22 mouse cellular contexts compared by ENCODE assay signal in genomic region chr13:55860483-55860882, GRCm38 (mm10). TPM values are rescaled to one million over a fixed set of nuclear protein-coding genes. Genes with fewer than 3 reads are reported as not detected.
DNase-seq lines count a peak whose midpoint lies in the region; ATAC-seq and TF ChIP-seq lines count a peak whose summit lies in the region.
"Had no signal": no experiment of that assay in that cellular context is flagged by ENCODE, and none has a peak within 500 bp of the region (broad histone marks: within the 10 kb centered on the region; RNA-seq: fewer than 3 reads in every experiment).

No protein-coding gene starts in this region.

- no peak overlapping the region for H3K9ac ChIP-seq in intestine, embryonic 15.5 days
- H3K9ac ChIP-seq in intestine, postnatal 0 days (ENCODE audit: low read depth, low read length) = no peak overlapping the region
- H3K9ac ChIP-seq in midbrain, embryonic 14.5 days (replicated peaks; ENCODE audit: low read length) = no peak overlapping the region
- H3K9ac ChIP-seq in midbrain, embryonic 15.5 days = no peak overlapping the region
- H3K9ac ChIP-seq: embryonic facial prominence, embryonic 13.5 days; heart, embryonic 15.5 days; hindbrain, embryonic 13.5 days had no signal

- ATAC-seq in intestine, embryonic 15.5 days = peak; percentile 43; the same call in 1 of the 2 replicates
- no peak; the same call in 1 of the 2 replicates for ATAC-seq in intestine, postnatal 0 days
- ATAC-seq in midbrain, embryonic 14.5 days (ENCODE audit: low FRiP score, low TSS enrichment) = no peak
- no peak for ATAC-seq in midbrain, embryonic 15.5 days (replicated peaks)
- ATAC-seq: hindbrain, postnatal 0 days had no signal

- 73% methylated on average over 10 of the region's 10 CpGs for WGBS in intestine, embryonic 15.5 days
- 52% methylated on average over 10 of the region's 10 CpGs for WGBS in intestine, postnatal 0 days
- 16% methylated on average over 10 of the region's 10 CpGs for WGBS in midbrain, embryonic 14.5 days
- 16% methylated on average over 10 of the region's 10 CpGs for WGBS in midbrain, embryonic 15.5 days
- 51% methylated on average over 10 of the region's 10 CpGs for WGBS in embryonic facial prominence, embryonic 10.5 days
- WGBS in thymus, adult 2 months = 89% methylated on average over 10 of the region's 10 CpGs

- no peak for TF ChIP-seq CTCF in intestine, postnatal 0 days (IDR thresholded peaks at IDR 0.05; ENCODE audit: low read depth)
- no peak for TF ChIP-seq CTCF in thymus, adult 2 months (IDR thresholded peaks at IDR 0.05; ENCODE audit: borderline replicate concordance, control insufficient read depth, extremely low read depth, insufficient read depth, low read length, poor library complexity)

- H3K27me3 ChIP-seq in intestine, embryonic 15.5 days (replicated peaks) = peaks cover 6% of the 10 kb centered on the region; the same call in 1 of the 2 replicates
- no peaks in the 10 kb centered on the region; the same call in 1 of the 2 replicates for H3K27me3 ChIP-seq in intestine, postnatal 0 days (replicated peaks; ENCODE audit: control insufficient read depth, insufficient read depth, low read length)
- H3K27me3 ChIP-seq in midbrain, embryonic 14.5 days (ENCODE audit: control insufficient read depth, insufficient read depth, low read length) = peaks cover 10% of the 10 kb centered on the region; the same call in 1 of the 2 replicates
- peaks cover 28% of the 10 kb centered on the region for H3K27me3 ChIP-seq in midbrain, embryonic 15.5 days (replicated peaks)
- peaks cover 69% of the 10 kb centered on the region for H3K27me3 ChIP-seq in embryonic facial prominence, embryonic 10.5 days (replicated peaks; ENCODE audit: low read depth, poor library complexity, severe bottlenecking)
- H3K27me3 ChIP-seq in thymus, adult 2 months (ENCODE audit: control insufficient read depth, insufficient read depth, low read length) = no peaks in the 10 kb centered on the region; the same call in 1 of the 2 replicates

- no peak overlapping the region for H3K27ac ChIP-seq in intestine, embryonic 15.5 days
- H3K27ac ChIP-seq in intestine, postnatal 0 days (ENCODE audit: low read depth, low read length) = no peak overlapping the region
- H3K27ac ChIP-seq in midbrain, embryonic 14.5 days (replicated peaks; ENCODE audit: low read depth, low read length) = no peak overlapping the region
- H3K27ac ChIP-seq in midbrain, embryonic 15.5 days = no peak overlapping the region
- H3K27ac ChIP-seq in embryonic facial prominence, embryonic 10.5 days (replicated peaks) = no peak overlapping the region
- H3K27ac ChIP-seq in thymus, adult 2 months (ENCODE audit: control insufficient read depth, insufficient read depth, low read length) = no peak overlapping the region
- H3K27ac ChIP-seq: embryonic facial prominence, embryonic 13.5 days; heart, embryonic 15.5 days; hindbrain, embryonic 13.5 days; hindbrain, postnatal 0 days had no signal

- DNase-seq in midbrain, embryonic 14.5 days = peak; percentile 46
- peak; percentile 15 for DNase-seq in embryonic facial prominence, embryonic 10.5 days (ENCODE audit: low spot score)
- DNase-seq in thymus, adult 2 months = no peak
- no peak for DNase-seq in gastrocnemius, postnatal 4 days (ENCODE audit: low spot score in 2 of 2)
- DNase-seq: adrenal gland, adult 8-10 months; adrenal gland, postnatal 36 days; cerebellum, adult 11 months; cerebellum, adult 8-10 months; cerebellum, postnatal 25 days; gastrocnemius, postnatal 36 days; heart, adult 18-20 months; heart, postnatal 14 days had no signal

- H3K9me3 ChIP-seq in intestine, embryonic 15.5 days = no peaks in the 10 kb centered on the region
- H3K9me3 ChIP-seq in intestine, postnatal 0 days (ENCODE audit: control insufficient read depth) = no peaks in the 10 kb centered on the region
- H3K9me3 ChIP-seq in midbrain, embryonic 14.5 days (ENCODE audit: control insufficient read depth, low read length) = no peaks in the 10 kb centered on the region
- no peaks in the 10 kb centered on the region for H3K9me3 ChIP-seq in midbrain, embryonic 15.5 days
- no peaks in the 10 kb centered on the region for H3K9me3 ChIP-seq in embryonic facial prominence, embryonic 10.5 days
- H3K9me3 ChIP-seq: embryonic facial prominence, embryonic 13.5 days; heart, embryonic 15.5 days; hindbrain, embryonic 13.5 days had no signal

- 0 out of 2 replicates have a peak, but pooled peaks cover 4% of the 10 kb centered on the region for H3K4me1 ChIP-seq in intestine, embryonic 15.5 days (replicated peaks)
- no peaks in the 10 kb centered on the region for H3K4me1 ChIP-seq in intestine, postnatal 0 days (replicated peaks; ENCODE audit: control insufficient read depth, insufficient read depth, low read length)
- H3K4me1 ChIP-seq in midbrain, embryonic 14.5 days (ENCODE audit: control insufficient read depth, insufficient read depth, low read length) = peaks cover 5% of the 10 kb centered on the region; the same call in 1 of the 2 replicates
- H3K4me1 ChIP-seq in midbrain, embryonic 15.5 days = 0 out of 2 replicates have a peak, but pooled peaks cover 10% of the 10 kb centered on the region
- H3K4me1 ChIP-seq in embryonic facial prominence, embryonic 10.5 days = peaks cover 30% of the 10 kb centered on the region
- no peaks in the 10 kb centered on the region for H3K4me1 ChIP-seq in thymus, adult 2 months (replicated peaks; ENCODE audit: control insufficient read depth, insufficient read depth, low read length)
- H3K4me1 ChIP-seq: heart, embryonic 15.5 days had no signal

- H3K4me3 ChIP-seq in intestine, embryonic 15.5 days (replicated peaks) = no peak overlapping the region
- H3K4me3 ChIP-seq in intestine, postnatal 0 days (ENCODE audit: low read depth, low read length) = no peak overlapping the region
- H3K4me3 ChIP-seq in midbrain, embryonic 14.5 days (replicated peaks; ENCODE audit: low read depth, low read length) = no peak overlapping the region
- H3K4me3 ChIP-seq in midbrain, embryonic 15.5 days = no peak overlapping the region
- H3K4me3 ChIP-seq in embryonic facial prominence, embryonic 10.5 days = no peak overlapping the region
- H3K4me3 ChIP-seq in thymus, adult 2 months (ENCODE audit: control insufficient read depth, insufficient read depth, low read length) = no peak overlapping the region
- H3K4me3 ChIP-seq: embryonic facial prominence, embryonic 13.5 days; heart, embryonic 15.5 days; hindbrain, embryonic 13.5 days had no signal

- no peak for TF ChIP-seq POLR2A in thymus, adult 2 months (IDR thresholded peaks at IDR 0.05; ENCODE audit: control insufficient read depth, extremely low read depth, insufficient read depth, low read length, poor library complexity)

- no peaks in the 10 kb centered on the region for H3K36me3 ChIP-seq in intestine, embryonic 15.5 days
- no peaks in the 10 kb centered on the region for H3K36me3 ChIP-seq in intestine, postnatal 0 days (ENCODE audit: control insufficient read depth, insufficient read depth)
- no peaks in the 10 kb centered on the region for H3K36me3 ChIP-seq in midbrain, embryonic 14.5 days (ENCODE audit: control insufficient read depth, insufficient read depth, low read length)
- no peaks in the 10 kb centered on the region for H3K36me3 ChIP-seq in midbrain, embryonic 15.5 days (replicated peaks)
- no peaks in the 10 kb centered on the region for H3K36me3 ChIP-seq in embryonic facial prominence, embryonic 10.5 days (replicated peaks)
- no peaks in the 10 kb centered on the region for H3K36me3 ChIP-seq in thymus, adult 2 months (ENCODE audit: control insufficient read depth, insufficient read depth, low read length)
- H3K36me3 ChIP-seq: embryonic facial prominence, embryonic 13.5 days; heart, embryonic 15.5 days; hindbrain, embryonic 13.5 days had no signal

- H3K4me2 ChIP-seq in intestine, embryonic 15.5 days (replicated peaks) = no peak overlapping the region
- no peak overlapping the region for H3K4me2 ChIP-seq in intestine, postnatal 0 days (replicated peaks; ENCODE audit: low read depth)
- H3K4me2 ChIP-seq in midbrain, embryonic 14.5 days (ENCODE audit: low read length) = no peak overlapping the region
- H3K4me2 ChIP-seq in midbrain, embryonic 15.5 days = no peak overlapping the region
- H3K4me2 ChIP-seq: embryonic facial prominence, embryonic 13.5 days; heart, embryonic 11.5 days; heart, embryonic 15.5 days; hindbrain, embryonic 13.5 days had no signal

RNA-seq across cellular contexts. Expression of gene Pitx1, which starts 24.5 kb away (rescaled TPM):
- polyA plus RNA-seq in intestine, embryonic 15.5 days (2015; fragmentation: Nextera tagmentation; extraction: Ambion mirVana) = 15.2 and 18.4 TPM in 2 replicates
- 5.9 and 8.2 TPM in 2 replicates for polyA plus RNA-seq in intestine, postnatal 0 days (2015; fragmentation: Nextera tagmentation; extraction: Ambion mirVana)
- 3.2 and 3.3 TPM in 2 replicates for polyA plus RNA-seq in midbrain, embryonic 14.5 days (2014; fragmentation: Nextera tagmentation; extraction: Ambion mirVana)
- 2.9 and 3.7 TPM in 2 replicates for polyA plus RNA-seq in midbrain, embryonic 15.5 days (2015; fragmentation: Nextera tagmentation; extraction: Ambion mirVana)
- polyA plus RNA-seq in embryonic facial prominence, embryonic 10.5 days (2016; fragmentation: Nextera tagmentation; extraction: Ambion mirVana) = 44.2 and 52.9 TPM in 2 replicates
- 0.07 TPM in 1 of 2 replicates, not detected in the other for polyA plus RNA-seq in thymus, adult 2 months (2012; rRNA removed)
- total RNA-seq in gastrocnemius, postnatal 4 days (2021) = 1 to 10 TPM; 5.3 to 5.8 TPM
- total RNA-seq: adrenal gland, adult 8-10 months; adrenal gland, postnatal 36 days; heart, adult 18-20 months; heart, postnatal 14 days; hematopoietic stem cell, adult 5-6 weeks had no signal
- polyA plus RNA-seq: cortical plate, adult 2 months; hindbrain, postnatal 0 days had no signal

Comparison
In these comparisons a context has a peak if more than half of its experiments do, and no peak if none do; other contexts are left out.
1. DNase-seq: peak in midbrain, embryonic 14.5 days (single experiment) and embryonic facial prominence, embryonic 10.5 days (single experiment); none in thymus, adult 2 months (single experiment) and gastrocnemius, postnatal 4 days (0 of 2).